Mouse (Mus musculus) liver, postnatal 0 days (tissue): ENCODE measurements around the gene Tbc1d22a.

ENCODE experiments used
- CTCF ChIP-seq: sonication (generic); IDR thresholded peaks from 2 replicates; pipeline ENCODE4 v1.5.1; 2016; ENCODE audit warnings: antibody characterized with exemption, low read depth
- EP300 ChIP-seq: IDR thresholded peaks from 2 replicates; pipeline ENCODE4 v1.6.1; 2016; ENCODE audit warnings: antibody characterized with exemption, low read depth, mild to moderate bottlenecking

- no peak for TF ChIP-seq CTCF
- no peak for TF ChIP-seq EP300
Observed at GRCm38 (mm10) chr15:86186686-86187085, 27.6 kb upstream of the Tbc1d22a start.
